Comparison of ENCODE assay signal across 8 mouse cellular contexts in genomic region chr5:118879808-118880478, GRCm38 (mm10).
A peak's percentile ranks its signal among the peaks of the same experiment; 100 is the strongest.
DNase-seq lines count a peak whose midpoint lies in the region; ATAC-seq lines count a peak whose summit lies in the region.

No protein-coding gene starts in this region.

- WGBS in midbrain, embryonic 10.5 days = 30% methylated on average over 13 of the region's 13 CpGs
- 17% methylated on average over 13 of the region's 13 CpGs for WGBS in midbrain, embryonic 15.5 days

- peak; percentile 60 for DNase-seq in midbrain, embryonic 10.5 days (ENCODE audit: low spot score)
- peak; percentile 83 for DNase-seq in gastrocnemius, postnatal 10 days
- DNase-seq in kidney, adult 11 months = peak; percentile 44
- DNase-seq in left cerebral cortex, postnatal 4 days = peak; percentile 75
- peak; percentile 19 to 30 for DNase-seq in natural killer cell, adult 2 months (ENCODE audit: low spot score in 2 of 2)
- DNase-seq in thymus, postnatal 0 days (ENCODE audit: low spot score) = peak; percentile 18

- peaks cover 24% of the 10 kb centered on the region for H3K4me1 ChIP-seq in midbrain, embryonic 10.5 days
- H3K4me1 ChIP-seq in midbrain, embryonic 15.5 days = peaks cover 4% of the 10 kb centered on the region; the same call in 1 of the 2 replicates

- no peak for ATAC-seq in midbrain, embryonic 15.5 days (replicated peaks)
- ATAC-seq in common myeloid progenitor, adult 5-6 weeks (replicated peaks; ENCODE audit: low read depth, poor library complexity, severe bottlenecking) = 0 out of 2 replicates have a peak, but pooled peaks have one; percentile 39

- no peak overlapping the region for H3K4me2 ChIP-seq in midbrain, embryonic 15.5 days

- intact Hi-C loops in left cerebral cortex, postnatal 4 days (cut with DNase I) = loop anchor here (5.0 kb wide), 3 partner anchors 98 to 807 kb away; partner anchors contain the start of gene Tbx3

- H3K27ac ChIP-seq in midbrain, embryonic 10.5 days (replicated peaks) = peak overlapping the region; percentile 52
- no peak overlapping the region for H3K27ac ChIP-seq in midbrain, embryonic 15.5 days

- H3K9me3 ChIP-seq in midbrain, embryonic 10.5 days (replicated peaks) = no peaks in the 10 kb centered on the region
- no peaks in the 10 kb centered on the region for H3K9me3 ChIP-seq in midbrain, embryonic 15.5 days

- H3K4me3 ChIP-seq in midbrain, embryonic 10.5 days = no peak overlapping the region
- H3K4me3 ChIP-seq in midbrain, embryonic 15.5 days = no peak overlapping the region

- no peaks in the 10 kb centered on the region for H3K36me3 ChIP-seq in midbrain, embryonic 10.5 days
- no peaks in the 10 kb centered on the region for H3K36me3 ChIP-seq in midbrain, embryonic 15.5 days (replicated peaks)

- peaks cover 59% of the 10 kb centered on the region for H3K27me3 ChIP-seq in midbrain, embryonic 10.5 days (ENCODE audit: low read depth, poor library complexity, severe bottlenecking)
- peaks cover 40% of the 10 kb centered on the region for H3K27me3 ChIP-seq in midbrain, embryonic 15.5 days (replicated peaks)

- H3K9ac ChIP-seq in midbrain, embryonic 15.5 days = no peak overlapping the region

Comparison
In these comparisons a context has a peak if more than half of its experiments do, and no peak if none do; other contexts are left out.
1. DNase-seq: peak in every context shown above with its lines; median percentile 83 in gastrocnemius, postnatal 10 days; 75 in left cerebral cortex, postnatal 4 days; 60 in midbrain, embryonic 10.5 days; 44 in kidney, adult 11 months; 24 in natural killer cell, adult 2 months; 18 in thymus, postnatal 0 days.